Mouse (Mus musculus): Measurements from ENCODE around the gene Prpmp5.
"Not testable (repeated sequence)": the region's sequence is repeated elsewhere in the genome, so short reads cannot be mapped to it uniquely, and the experiment has no call there.

Prpmp5 gene

DNA sequence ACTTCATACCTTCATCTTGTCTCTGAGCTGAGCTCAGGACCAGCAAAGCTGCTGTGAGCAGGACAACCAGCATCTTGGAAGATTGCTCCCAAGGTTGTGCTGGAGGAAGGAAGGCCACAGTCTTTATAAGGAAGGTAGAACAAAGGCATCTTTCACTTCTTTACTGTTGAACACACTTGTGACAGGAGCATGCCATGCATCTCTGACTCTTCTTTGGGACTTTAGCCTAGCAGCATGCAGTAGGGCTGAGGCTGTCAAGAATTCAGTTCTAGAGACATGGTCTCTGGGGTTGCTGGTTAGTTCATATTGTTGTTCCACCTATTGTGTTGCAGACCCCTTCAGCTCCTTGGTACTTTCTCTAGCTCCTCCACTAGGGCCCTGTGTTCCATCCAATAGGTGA lies at the start of gene Prpmp5:
Prpmp5 (minus strand) TSS at position 101 of the 400 bp plus-strand sequence.
- DNase-seq: not testable (repeated sequence)

DNA sequence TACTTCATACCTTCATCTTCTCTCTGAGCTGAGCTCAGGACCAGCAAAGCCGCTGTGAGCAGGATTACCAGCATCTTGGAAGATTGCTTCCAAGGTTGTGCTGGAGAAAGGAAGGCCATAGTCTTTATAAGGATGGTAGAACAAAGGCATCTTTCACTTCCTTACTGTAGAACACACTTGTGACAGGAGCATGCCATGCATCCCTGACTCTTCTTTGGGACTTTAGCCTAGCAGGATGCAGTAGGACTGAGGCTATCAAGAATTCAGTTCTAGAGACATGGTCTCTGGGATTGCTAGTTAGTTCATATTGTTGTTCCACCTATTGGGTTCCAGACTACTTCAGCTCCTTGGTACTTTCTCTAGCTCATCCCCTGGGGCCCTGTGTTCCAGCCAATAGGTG lies 49.5 kb upstream of the Prpmp5 start, which contains the start of gene Gm8882:
Gm8882 (minus strand) TSS at position 101 of the 400 bp plus-strand sequence.
- DNase-seq: not testable (repeated sequence)

Data from kidney, postnatal 36 days (tissue).